Mouse (Mus musculus) heart, postnatal 25 days (tissue): ENCODE measurements at regions not wholly inside any gene's neighbourhood (a gene's known extent, or its start where the extent isn't known, plus 50 kb on each side); places are given as distances from the start of the nearest gene placed in this dataset.

Experiments used
- DNase-seq: peaks from one replicate; pipeline ENCODE4 v3.0.0; 2022; ENCODE audit warnings: low spot score
- intact Hi-C: fragments of 180-260 bp; cut with DNase I; formaldehyde crosslinking; loops from one replicate; pipeline ENCODE4 v1.15.1; 2025

DNA sequence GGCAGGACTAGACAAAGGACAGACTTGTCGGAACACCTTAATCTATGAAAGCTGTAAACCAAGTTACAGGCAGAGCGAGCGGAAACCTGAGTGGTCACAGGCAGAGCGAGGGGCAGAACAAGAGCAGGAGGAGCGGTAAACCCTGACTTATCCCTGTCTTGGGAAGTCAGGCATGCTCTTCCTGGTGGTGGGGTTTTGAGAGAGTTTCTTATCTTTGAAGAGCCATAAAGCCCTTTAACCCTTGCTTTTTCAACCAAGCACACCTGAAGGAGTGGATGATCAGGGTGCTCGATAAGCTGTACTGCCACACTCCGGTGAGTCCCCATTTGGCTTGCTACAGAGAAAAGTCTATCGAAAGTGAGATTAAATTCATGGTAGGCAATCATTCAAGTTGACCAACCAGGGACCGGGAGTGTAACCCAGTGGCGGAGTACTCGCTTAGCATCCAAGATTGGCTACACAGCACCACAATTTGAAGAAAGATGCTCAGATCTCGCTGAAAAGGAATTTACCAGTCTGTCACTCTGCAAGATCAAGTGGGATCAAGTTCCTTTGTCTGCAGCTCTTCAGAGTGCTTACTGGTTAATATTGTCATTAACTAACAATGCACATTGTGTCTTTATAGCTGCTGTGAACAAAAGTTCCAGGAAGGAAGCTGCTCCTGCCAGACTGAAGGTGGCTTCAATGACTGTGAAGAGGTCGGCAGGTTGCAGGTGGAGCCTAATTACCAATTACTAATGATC, 90.8 kb upstream of the Nebl start:
- intact Hi-C loops: no loop called here

DNA sequence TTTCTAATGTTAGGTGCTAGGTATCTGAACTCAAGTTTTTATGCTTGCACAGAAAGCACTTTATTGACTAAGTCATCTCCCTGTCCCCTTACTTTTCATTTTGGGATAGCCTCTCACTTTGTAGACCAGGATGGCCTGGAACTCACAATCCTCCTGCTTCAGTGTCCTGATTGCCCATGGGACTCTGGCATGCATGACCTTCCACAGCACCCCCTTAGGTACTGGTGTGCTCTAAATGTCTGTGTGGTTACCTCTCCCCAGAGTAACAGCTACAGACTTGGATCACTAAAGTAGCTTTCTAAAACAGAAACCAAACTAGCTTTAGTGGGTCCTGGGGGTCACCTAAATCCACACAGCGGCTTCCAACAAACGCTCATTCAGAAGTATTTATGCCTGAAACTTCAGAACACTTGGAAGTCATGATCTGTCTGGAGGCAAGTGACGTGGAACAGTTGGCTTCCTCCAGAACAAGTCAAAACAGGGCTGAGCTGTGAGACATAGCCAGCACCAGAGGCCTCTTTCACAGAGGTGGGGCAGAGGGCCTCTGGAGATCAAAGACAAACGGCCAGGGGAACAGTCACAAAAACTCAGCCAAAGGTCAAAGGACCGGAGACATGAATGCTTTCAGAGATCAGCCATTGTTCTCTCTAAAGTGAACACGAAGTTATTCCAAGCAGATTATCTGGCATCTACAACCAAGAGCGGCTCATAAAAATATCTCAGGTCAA, 80.8 kb upstream of the Nebl start:
- no peak for DNase-seq
- intact Hi-C loops: no loop called here

More for the DNA sequence above, 90.8 kb upstream of the Nebl start:
- no peak for DNase-seq
